Mouse (Mus musculus) kidney, adult 2 months (tissue): Measurements from ENCODE around the gene Mllt6. TPM values are rescaled to one million over a fixed set of nuclear protein-coding genes. Genes with fewer than 3 reads are reported as not detected.
A peak's percentile ranks its signal among the peaks of the same experiment; 100 is the strongest.
"Not testable (repeated sequence)": the region's sequence is repeated elsewhere in the genome, so short reads cannot be mapped to it uniquely, and the experiment has no call there.

Source experiments
- DNase-seq: peaks from one replicate; pipeline ENCODE4 v3.0.0; 2021
- H3K27ac ChIP-seq: fragments of 200-500 bp; 2 replicates; pipeline ENCODE4 v1.5.1; 2012; ENCODE audit warnings: low read depth, low read length, control low read depth, inconsistent platforms; ENCODE audit not compliant: insufficient read depth
- H3K27me3 ChIP-seq: fragments of 200-500 bp; replicated peaks from 2 replicates; pipeline ENCODE4 v1.6.1; 2012; ENCODE audit warnings: mild to moderate bottlenecking, moderate library complexity, low read length, inconsistent platforms; ENCODE audit not compliant: control insufficient read depth, insufficient read depth
- H3K36me3 ChIP-seq: fragments of 200-500 bp; 2 replicates; pipeline ENCODE4 v1.6.1; 2012; ENCODE audit warnings: mild to moderate bottlenecking, moderate library complexity, low read length, inconsistent platforms; ENCODE audit not compliant: control insufficient read depth, insufficient read depth
- H3K4me1 ChIP-seq: fragments of 200-500 bp; 2 replicates; pipeline ENCODE4 v1.6.1; 2011; ENCODE audit warnings: low read length; ENCODE audit not compliant: control insufficient read depth, insufficient read depth
- H3K4me3 ChIP-seq: fragments of 200-500 bp; 2 replicates; pipeline ENCODE4 v1.5.1; 2011; ENCODE audit warnings: mild to moderate bottlenecking, low read depth, low read length, control low read depth; ENCODE audit not compliant: insufficient read depth
- CTCF ChIP-seq: fragments of 200-500 bp; conservative IDR thresholded peaks from 2 replicates; pipeline ENCODE4 v1.5.1; 2011; ENCODE audit warnings: low read depth, mild to moderate bottlenecking, control low read depth, low read length, moderate library complexity, mixed read lengths; ENCODE audit not compliant: insufficient read depth, insufficient read length
- POLR2A ChIP-seq: fragments of 200-500 bp; IDR thresholded peaks from one replicate; pipeline ENCODE4 v1.6.1; 2011; ENCODE audit warnings: low read depth, low read length, control low read depth
- WGBS: fragments of 180-500 bp; shearing (Covaris S2); methylation state at CpG from one replicate; pipeline ENCODE4 v1.1.7; 2018; 5-methylcytosine and 5-hydroxymethylcytosine counted together
- polyA plus RNA-seq: library from polyadenylated mRNA; depleted of rRNA; stranded (reverse); fragments of >200 nt; gene quantifications from 2 replicates; pipeline ENCODE4 v1.2.3, GENCODE M21; 2012; rRNA removed

Gene Mllt6
- polyA plus RNA-seq, 1 experiment: 36.6 TPM

DNA sequence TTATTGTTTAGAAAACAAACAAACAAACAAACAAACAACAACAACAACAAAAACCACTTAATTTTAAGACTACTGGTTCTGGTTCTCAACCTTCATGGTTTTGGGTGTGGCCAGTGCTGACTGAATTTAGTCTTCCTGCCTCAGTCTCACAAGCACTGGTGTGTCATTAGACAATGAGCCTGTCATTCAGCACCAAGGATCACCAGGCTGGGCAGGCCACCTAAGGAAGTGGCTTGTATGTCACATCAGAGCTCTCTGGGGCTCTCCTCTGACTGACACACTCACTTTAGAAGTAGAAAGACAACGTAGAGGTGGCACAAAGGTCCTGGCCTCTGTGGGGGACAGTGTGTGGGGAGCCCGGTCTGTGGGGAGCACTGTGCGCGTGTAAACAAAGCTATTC lies 55.8 kb downstream of the Mllt6 start:
- Histone ChIP-seq H3K27me3 (no peaks in the 10 kb centered on the region), H3K4me1 (no peaks in the 10 kb centered on the region), H3K36me3 (no peaks in the 10 kb centered on the region), H3K27ac (no peak overlapping the region), H3K4me3 (no peak overlapping the region)
- 77% methylated on average over 4 of the region's 4 CpGs for WGBS
- TF ChIP-seq CTCF (no peak), POLR2A (no peak)
- DNase-seq: no peak

DNA sequence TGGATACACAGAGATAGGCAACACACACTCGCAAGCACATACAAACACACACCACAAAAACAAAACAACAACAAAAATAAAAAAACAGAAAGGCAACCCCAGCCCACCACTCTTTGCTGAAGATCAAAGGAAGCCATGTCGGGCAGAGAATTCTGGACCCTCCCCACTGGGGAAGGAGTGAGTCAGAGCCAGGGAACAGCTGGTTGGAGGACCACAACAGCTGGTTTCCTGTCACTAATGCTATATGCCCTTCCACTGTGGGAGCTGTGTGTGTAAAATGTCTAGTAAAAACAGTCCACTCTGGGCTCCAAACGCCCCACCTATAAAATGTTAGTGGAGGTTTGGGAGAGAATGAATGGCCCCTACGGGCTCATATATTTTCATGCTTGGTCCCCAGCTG lies 58.1 kb downstream of the Mllt6 start:
- TF ChIP-seq CTCF (no peak), POLR2A (no peak)
- WGBS: 90% methylated on average over 4 of the region's 4 CpGs
- no peaks in the 10 kb centered on the region for H3K36me3 ChIP-seq

DNA sequence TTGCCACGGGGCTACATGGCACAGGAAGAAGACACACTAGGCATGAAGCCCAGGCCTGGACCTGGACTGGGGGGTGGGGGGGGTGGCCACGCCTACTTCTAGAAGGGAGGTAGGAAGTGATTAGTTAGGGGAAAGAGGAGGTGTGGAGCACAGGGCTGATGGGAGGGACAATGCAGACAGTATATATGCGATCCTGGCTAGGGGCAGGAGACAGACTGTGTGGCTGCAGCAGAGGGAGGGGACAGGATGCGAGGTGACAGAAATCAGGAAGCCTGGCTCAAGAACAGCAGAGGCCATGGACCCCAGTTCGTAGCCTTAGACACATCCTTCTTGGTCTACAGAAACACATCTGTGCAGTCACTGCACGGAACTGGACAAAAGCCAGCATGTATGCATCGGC lies 60.5 kb downstream of the Mllt6 start:
- no peak for DNase-seq
- TF ChIP-seq POLR2A (no peak), CTCF (no peak)
- H3K4me1 ChIP-seq: no peaks in the 10 kb centered on the region
- no peak overlapping the region for H3K27ac ChIP-seq
- no peaks in the 10 kb centered on the region for H3K27me3 ChIP-seq
- H3K4me3 ChIP-seq: no peak overlapping the region
- 65% methylated on average over 7 of the region's 7 CpGs for WGBS
- H3K36me3 ChIP-seq: no peaks in the 10 kb centered on the region

More for the DNA sequence above, 58.1 kb downstream of the Mllt6 start:
- Histone ChIP-seq H3K27me3 (no peaks in the 10 kb centered on the region), H3K4me3 (no peak overlapping the region), H3K27ac (no peak overlapping the region), H3K4me1 (no peaks in the 10 kb centered on the region)
- DNase-seq: no peak

DNA sequence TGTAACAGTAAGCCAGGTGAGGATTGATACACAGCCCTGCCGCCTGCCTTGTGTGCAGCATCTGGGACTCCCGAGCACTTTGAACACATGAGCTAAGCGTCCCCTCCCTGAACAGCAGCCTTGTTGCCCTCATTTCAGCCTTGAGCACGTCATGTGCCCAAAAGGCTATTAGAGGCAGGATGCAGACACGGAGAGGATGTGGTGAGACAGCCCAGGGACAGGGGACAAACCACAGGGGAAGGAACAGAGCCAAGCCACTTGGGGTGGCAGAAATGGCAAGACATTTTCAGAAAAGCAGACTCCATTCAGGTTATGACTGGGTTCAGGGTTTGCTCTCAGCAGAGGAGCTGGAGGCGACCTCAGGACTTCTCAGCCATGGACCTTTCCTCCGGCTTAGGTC lies 65.1 kb downstream of the Mllt6 start:
- no peak for TF ChIP-seq POLR2A
- no peak for TF ChIP-seq CTCF

DNA sequence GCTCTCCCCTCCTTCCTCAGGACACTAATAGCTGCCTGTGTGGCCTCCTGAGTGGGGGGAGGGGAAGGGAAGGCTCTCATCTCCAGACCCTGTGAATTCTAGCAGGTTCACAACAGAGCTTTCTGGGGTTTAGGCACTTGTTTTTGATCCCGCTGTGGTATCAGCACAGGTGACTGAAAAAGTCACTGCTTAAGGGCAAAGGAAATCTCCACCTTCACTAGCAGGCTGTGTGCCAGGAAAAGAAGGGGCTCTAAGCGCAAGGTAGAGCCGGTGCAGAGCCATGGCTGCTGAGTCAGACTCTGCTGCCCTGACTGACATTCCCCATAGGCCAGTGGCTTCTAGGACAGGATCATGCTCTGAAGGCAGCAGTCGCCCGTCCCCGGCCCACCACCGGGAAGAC lies 65.5 kb downstream of the Mllt6 start:
- TF ChIP-seq CTCF (no peak), POLR2A (no peak)
- 76% methylated on average over 7 of the region's 7 CpGs for WGBS
- Histone ChIP-seq H3K36me3 (no peaks in the 10 kb centered on the region), H3K4me3 (no peak overlapping the region), H3K4me1 (no peaks in the 10 kb centered on the region), H3K27ac (no peak overlapping the region), H3K27me3 (no peaks in the 10 kb centered on the region)
- DNase-seq: no peak

More for the DNA sequence above, 65.1 kb downstream of the Mllt6 start:
- WGBS: 75% methylated on average over 7 of the region's 7 CpGs
- Histone ChIP-seq H3K27me3 (no peaks in the 10 kb centered on the region), H3K4me1 (no peaks in the 10 kb centered on the region), H3K4me3 (no peak overlapping the region), H3K36me3 (no peaks in the 10 kb centered on the region), H3K27ac (no peak overlapping the region)
- peak; percentile 33 for DNase-seq

DNA sequence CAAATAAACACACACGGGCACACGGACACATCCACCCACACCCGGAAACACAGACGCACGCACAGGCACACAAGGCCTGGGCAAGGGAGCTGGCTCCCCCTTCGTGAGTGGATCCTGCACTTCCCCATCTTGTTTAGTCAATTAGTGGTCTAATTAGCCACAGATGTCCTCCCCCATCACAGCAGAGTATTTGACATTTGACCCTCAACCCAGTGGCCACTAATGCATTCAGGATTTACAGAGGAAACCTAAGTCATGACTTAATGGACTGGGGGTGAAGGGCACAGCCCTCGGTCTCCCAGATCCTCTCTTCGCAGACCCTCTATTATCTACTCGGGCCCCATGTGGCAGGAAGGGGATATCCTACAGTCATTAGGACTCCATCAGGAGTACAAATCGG lies 70.5 kb downstream of the Mllt6 start:
- H3K27ac ChIP-seq: no peak overlapping the region

DNA sequence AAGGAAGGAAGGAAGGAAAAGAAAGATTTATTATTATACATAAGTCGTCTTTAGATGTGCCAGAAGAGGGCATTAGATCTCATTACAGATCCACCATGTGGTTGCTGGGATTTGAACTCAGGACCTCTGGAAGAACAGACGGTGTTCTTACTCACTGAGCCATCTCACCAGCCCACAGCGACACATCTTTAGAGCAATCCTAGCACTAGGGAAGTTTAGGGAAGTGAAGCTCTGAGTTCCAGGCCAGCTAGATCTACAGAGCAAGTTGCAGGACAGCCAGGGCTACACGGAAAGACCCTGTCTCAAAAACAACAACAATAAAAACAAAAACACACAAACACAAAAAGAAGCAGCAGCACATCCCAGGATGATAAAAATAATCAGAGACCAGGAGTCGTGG lies 71.6 kb downstream of the Mllt6 start:
- H3K27me3 ChIP-seq, H3K4me3 ChIP-seq, H3K27ac ChIP-seq, H3K36me3 ChIP-seq, H3K4me1 ChIP-seq, DNase-seq: not testable (repeated sequence)
- 74% methylated on average over 5 of the region's 5 CpGs for WGBS

More for the DNA sequence above, 70.5 kb downstream of the Mllt6 start:
- TF ChIP-seq CTCF: no peak
- TF ChIP-seq POLR2A: no peak
- 42% methylated on average over 10 of the region's 10 CpGs for WGBS
- Histone ChIP-seq H3K36me3 (no peaks in the 10 kb centered on the region), H3K27me3 (no peaks in the 10 kb centered on the region), H3K4me3 (no peak overlapping the region), H3K4me1 (no peaks in the 10 kb centered on the region)
- no peak for DNase-seq

Other genes with a start within 250 kb of the Mllt6 start
- gene Arhgap23, start 247.9 kb upstream of the Mllt6 start, polyA plus RNA-seq: 14.9 and 17.1 TPM in 2 replicates
- gene 4933428G20Rik, start 163.1 kb upstream of the Mllt6 start, polyA plus RNA-seq: not detected in 2 replicates
- gene Srcin1, start 87.2 kb upstream of the Mllt6 start, polyA plus RNA-seq: 13.0 and 13.2 TPM in 2 replicates
- gene Epop, start 33.7 kb upstream of the Mllt6 start, polyA plus RNA-seq: 0.86 and 1.2 TPM in 2 replicates
- gene Cisd3, start 22.4 kb downstream of the Mllt6 start, polyA plus RNA-seq: 139 and 149 TPM in 2 replicates
- 53.9 and 56.5 TPM in 2 replicates for gene Pcgf2, start 37.1 kb downstream of the Mllt6 start, polyA plus RNA-seq
- gene Psmb3, start 40.0 kb downstream of the Mllt6 start, polyA plus RNA-seq: 397 and 399 TPM in 2 replicates
- 9.2 and 10.6 TPM in 2 replicates for gene Pip4k2b, start 81.3 kb downstream of the Mllt6 start, polyA plus RNA-seq
- 7.1 and 8.5 TPM in 2 replicates for gene Cwc25, start 103.1 kb downstream of the Mllt6 start, polyA plus RNA-seq
- gene 1700001P01Rik, start 112.5 kb downstream of the Mllt6 start, polyA plus RNA-seq: not detected in 2 replicates
- gene Rpl23, start 119.0 kb downstream of the Mllt6 start, polyA plus RNA-seq: 118 and 181 TPM in 2 replicates
- gene Lasp1, start 135.6 kb downstream of the Mllt6 start, polyA plus RNA-seq: 106 and 110 TPM in 2 replicates
- 2.0 TPM in 2 replicates for gene B230217C12Rik, start 177.4 kb downstream of the Mllt6 start, polyA plus RNA-seq
- gene Fbxo47, start 220.7 kb downstream of the Mllt6 start, polyA plus RNA-seq: 0.33 and 0.39 TPM in 2 replicates